Mouse (Mus musculus): ENCODE measurements around the gene Gm49711. TPM values are rescaled to one million over a fixed set of nuclear protein-coding genes. Genes with fewer than 3 reads are reported as not detected.

Gm49711 gene
- polyA plus RNA-seq, 1 experiment from 2014 or later = not detected

DNA sequence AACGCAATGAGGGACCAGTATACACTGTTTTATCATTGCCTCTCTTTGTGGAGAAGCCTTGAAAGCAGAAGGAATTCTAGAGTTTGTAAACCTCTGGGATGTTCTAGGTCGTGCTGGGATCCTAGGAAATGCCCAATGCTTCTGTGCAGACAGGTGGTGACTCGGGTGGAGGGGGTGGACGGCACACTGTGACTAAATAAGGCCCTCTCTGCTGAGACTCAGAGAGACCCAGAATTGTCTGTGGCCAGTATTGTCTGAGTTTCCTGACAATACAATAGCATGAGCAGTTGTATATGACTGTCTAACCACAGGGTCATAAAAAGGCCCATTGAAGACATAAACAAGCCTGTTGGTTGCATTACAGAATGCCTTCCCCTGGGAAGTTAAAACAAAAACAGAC, 105.4 kb downstream of the Gm49711 start:
- Histone ChIP-seq H3K4me2 (ENCODE audit: low read depth) (no peak overlapping the region), H3K27me3 (ENCODE audit: control insufficient read depth, insufficient read depth, low read length) (no peaks in the 10 kb centered on the region), H3K9ac (ENCODE audit: low read length) (no peak overlapping the region), H3K4me3 (ENCODE audit: low read depth, low read length) (no peak overlapping the region), H3K4me1 (ENCODE audit: control insufficient read depth, insufficient read depth, low read length) (peaks cover 3% of the 10 kb centered on the region; the same call in 1 of the 2 replicates), H3K36me3 (ENCODE audit: control insufficient read depth, insufficient read depth, low read length) (no peaks in the 10 kb centered on the region), H3K9me3 (ENCODE audit: control insufficient read depth, low read length) (0 out of 2 replicates have a peak, but pooled peaks cover 2% of the 10 kb centered on the region), H3K27ac (ENCODE audit: low read depth, low read length) (no peak overlapping the region)
- 56% methylated on average over 4 of the region's 4 CpGs for WGBS
- DNase-seq (ENCODE audit: low spot score) = no peak
- no peak for ATAC-seq (ENCODE audit: insufficient read depth, low FRiP score, low TSS enrichment)

DNA sequence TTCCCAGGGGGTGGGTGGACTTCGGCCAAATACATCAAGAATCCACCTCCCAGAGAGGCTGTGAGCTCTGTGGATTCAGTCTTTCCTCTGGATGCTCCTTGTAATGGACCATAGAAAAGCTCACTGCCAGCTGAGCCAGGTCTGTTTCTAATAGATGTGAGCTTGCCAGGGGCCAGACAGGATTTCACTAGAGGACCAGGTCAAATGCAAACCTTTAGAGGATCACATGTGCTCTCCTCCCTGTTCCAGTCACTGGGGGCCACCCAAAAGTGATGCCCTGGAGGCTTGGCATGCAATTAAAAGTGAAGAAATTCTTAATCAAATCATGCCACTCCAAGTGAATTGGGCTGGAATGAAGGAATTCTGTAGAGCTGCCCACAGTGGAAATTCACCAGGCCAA, 117.9 kb downstream of the Gm49711 start:
- H3K4me1 ChIP-seq (ENCODE audit: control insufficient read depth, insufficient read depth, low read length) = no peaks in the 10 kb centered on the region
- H3K27me3 ChIP-seq (ENCODE audit: control insufficient read depth, insufficient read depth, low read length) = no peaks in the 10 kb centered on the region
- 76% methylated on average over 1 of the region's 1 CpGs for WGBS
- H3K9me3 ChIP-seq (ENCODE audit: control insufficient read depth, low read length) = no peaks in the 10 kb centered on the region
- H3K4me2 ChIP-seq (ENCODE audit: low read depth) = no peak overlapping the region
- H3K36me3 ChIP-seq (ENCODE audit: control insufficient read depth, insufficient read depth, low read length) = no peaks in the 10 kb centered on the region
- no peak overlapping the region for H3K9ac ChIP-seq (ENCODE audit: low read length)
- no peak overlapping the region for H3K4me3 ChIP-seq (ENCODE audit: low read depth, low read length)
- ATAC-seq (ENCODE audit: insufficient read depth, low FRiP score, low TSS enrichment) (no peak), DNase-seq (ENCODE audit: low spot score) (no peak)
- no peak overlapping the region for H3K27ac ChIP-seq (ENCODE audit: low read depth, low read length)

DNA sequence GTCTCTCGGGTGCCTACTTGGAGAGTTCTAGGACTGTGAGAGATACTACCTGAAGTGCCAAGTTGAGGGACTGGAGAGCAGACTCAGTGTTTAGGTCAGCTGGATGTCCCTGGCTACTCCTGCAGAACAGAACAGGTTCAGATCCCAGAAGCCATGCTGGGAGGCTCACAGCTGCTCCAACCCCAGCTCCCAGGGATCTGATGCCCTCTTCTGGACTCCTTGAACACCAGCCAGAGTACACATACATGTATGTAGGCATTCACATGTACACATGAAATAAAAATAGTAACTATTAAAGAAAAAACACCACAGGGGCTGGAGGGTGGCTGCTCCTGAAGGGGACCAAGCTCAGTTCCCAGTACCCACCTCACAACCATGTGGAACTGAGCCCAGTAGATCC, 119.6 kb downstream of the Gm49711 start:
- 100% methylated on average over 1 of the region's 1 CpGs for WGBS
- no peaks in the 10 kb centered on the region for H3K27me3 ChIP-seq (ENCODE audit: control insufficient read depth, insufficient read depth, low read length)
- ATAC-seq (ENCODE audit: insufficient read depth, low FRiP score, low TSS enrichment) (no peak), DNase-seq (ENCODE audit: low spot score) (no peak)
- H3K4me2 ChIP-seq (ENCODE audit: low read depth) = no peak overlapping the region
- no peak overlapping the region for H3K27ac ChIP-seq (ENCODE audit: low read depth, low read length)
- H3K9me3 ChIP-seq (ENCODE audit: control insufficient read depth, low read length) = no peaks in the 10 kb centered on the region
- H3K4me3 ChIP-seq (ENCODE audit: low read depth, low read length) = no peak overlapping the region
- H3K4me1 ChIP-seq (ENCODE audit: control insufficient read depth, insufficient read depth, low read length) = no peaks in the 10 kb centered on the region
- H3K9ac ChIP-seq (ENCODE audit: low read length) = no peak overlapping the region
- H3K36me3 ChIP-seq (ENCODE audit: control insufficient read depth, insufficient read depth, low read length) = no peaks in the 10 kb centered on the region

DNA sequence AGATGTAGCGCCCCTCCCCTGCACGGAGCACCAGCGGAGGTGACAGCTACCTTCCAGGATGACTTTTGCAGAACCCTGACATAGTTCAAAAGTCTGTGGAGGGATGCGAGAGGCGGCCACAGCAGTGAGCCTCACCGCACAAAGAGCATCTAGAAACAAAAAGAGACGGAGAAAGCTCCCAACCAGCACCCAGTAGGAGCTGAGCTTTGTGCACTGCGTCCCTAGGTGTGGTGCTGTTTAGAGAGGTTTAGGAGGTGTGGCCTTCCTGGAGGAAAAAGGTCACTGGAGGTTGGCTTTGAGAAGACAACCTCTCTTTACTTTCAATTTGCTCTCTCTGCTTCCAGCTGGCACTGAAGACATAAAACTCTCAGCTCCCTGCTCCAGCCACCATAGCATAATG, 121.2 kb downstream of the Gm49711 start:
- Histone ChIP-seq H3K9me3 (ENCODE audit: control insufficient read depth, low read length) (no peaks in the 10 kb centered on the region), H3K36me3 (ENCODE audit: control insufficient read depth, insufficient read depth, low read length) (no peaks in the 10 kb centered on the region), H3K4me2 (ENCODE audit: low read depth) (no peak overlapping the region), H3K27ac (ENCODE audit: low read depth, low read length) (no peak overlapping the region), H3K9ac (ENCODE audit: low read length) (no peak overlapping the region), H3K4me1 (ENCODE audit: control insufficient read depth, insufficient read depth, low read length) (no peaks in the 10 kb centered on the region), H3K4me3 (ENCODE audit: low read depth, low read length) (no peak overlapping the region), H3K27me3 (ENCODE audit: control insufficient read depth, insufficient read depth, low read length) (no peaks in the 10 kb centered on the region)
- DNase-seq (ENCODE audit: low spot score) = no peak
- WGBS = 72% methylated on average over 8 of the region's 8 CpGs
- no peak for ATAC-seq (ENCODE audit: insufficient read depth, low FRiP score, low TSS enrichment)

DNA sequence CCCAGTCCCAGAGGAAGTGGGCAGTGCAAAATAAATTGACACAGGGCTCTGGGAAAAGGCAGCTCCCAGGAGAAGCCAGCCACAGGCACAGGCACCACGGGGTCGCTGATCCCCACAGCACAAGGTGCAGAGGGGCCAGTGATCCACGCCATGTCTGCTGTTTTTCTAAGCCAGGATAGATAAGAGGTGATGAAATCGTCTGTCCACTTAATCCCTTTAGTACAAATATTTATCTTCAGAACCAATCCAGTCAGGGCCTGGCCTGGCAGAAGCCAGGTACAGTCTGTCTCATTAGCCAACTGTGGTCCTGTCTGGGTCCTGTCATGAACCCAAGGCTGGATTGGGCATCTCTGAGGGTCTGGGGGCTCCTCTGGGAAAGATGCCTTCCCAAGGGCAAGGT, 125.4 kb downstream of the Gm49711 start:
- no peaks in the 10 kb centered on the region for H3K27me3 ChIP-seq (ENCODE audit: control insufficient read depth, insufficient read depth, low read length)
- no peaks in the 10 kb centered on the region for H3K36me3 ChIP-seq (ENCODE audit: control insufficient read depth, insufficient read depth, low read length)
- ATAC-seq (ENCODE audit: insufficient read depth, low FRiP score, low TSS enrichment) (no peak), DNase-seq (ENCODE audit: low spot score) (no peak)
- WGBS = 78% methylated on average over 4 of the region's 4 CpGs
- no peak overlapping the region for H3K9ac ChIP-seq (ENCODE audit: low read length)
- H3K4me2 ChIP-seq (ENCODE audit: low read depth) = no peak overlapping the region
- no peaks in the 10 kb centered on the region for H3K9me3 ChIP-seq (ENCODE audit: control insufficient read depth, low read length)
- no peak overlapping the region for H3K4me3 ChIP-seq (ENCODE audit: low read depth, low read length)
- H3K4me1 ChIP-seq (ENCODE audit: control insufficient read depth, insufficient read depth, low read length) = no peaks in the 10 kb centered on the region
- no peak overlapping the region for H3K27ac ChIP-seq (ENCODE audit: low read depth, low read length)

DNA sequence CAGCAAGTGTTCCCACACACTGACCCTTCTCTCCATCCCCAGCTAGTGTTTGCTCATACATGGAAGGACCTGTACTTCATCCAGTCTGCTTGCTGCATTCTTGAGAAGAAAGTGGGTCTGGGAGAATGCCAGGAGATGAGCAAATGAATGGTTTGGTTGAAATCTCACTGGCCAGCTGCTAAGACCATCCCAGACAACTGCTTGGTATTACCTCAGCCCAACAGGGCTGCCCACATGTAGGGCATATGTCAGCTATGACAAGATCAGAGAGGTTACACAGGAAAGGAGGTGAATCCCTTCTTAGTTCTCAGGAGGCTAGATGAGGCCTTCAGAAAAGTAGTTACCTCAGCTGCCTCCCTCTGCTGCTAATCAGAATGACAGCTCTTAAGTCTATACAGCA, 132.5 kb downstream of the Gm49711 start:
- no peaks in the 10 kb centered on the region for H3K9me3 ChIP-seq (ENCODE audit: control insufficient read depth, low read length)
- H3K9ac ChIP-seq (ENCODE audit: low read length) = no peak overlapping the region
- H3K27ac ChIP-seq (ENCODE audit: low read depth, low read length) = no peak overlapping the region
- no peak for ATAC-seq (ENCODE audit: insufficient read depth, low FRiP score, low TSS enrichment)
- H3K27me3 ChIP-seq (ENCODE audit: control insufficient read depth, insufficient read depth, low read length) = no peaks in the 10 kb centered on the region
- no peak for DNase-seq (ENCODE audit: low spot score)
- H3K4me3 ChIP-seq (ENCODE audit: low read depth, low read length) = no peak overlapping the region
- no peaks in the 10 kb centered on the region for H3K36me3 ChIP-seq (ENCODE audit: control insufficient read depth, insufficient read depth, low read length)
- no peaks in the 10 kb centered on the region for H3K4me1 ChIP-seq (ENCODE audit: control insufficient read depth, insufficient read depth, low read length)
- no peak overlapping the region for H3K4me2 ChIP-seq (ENCODE audit: low read depth)

DNA sequence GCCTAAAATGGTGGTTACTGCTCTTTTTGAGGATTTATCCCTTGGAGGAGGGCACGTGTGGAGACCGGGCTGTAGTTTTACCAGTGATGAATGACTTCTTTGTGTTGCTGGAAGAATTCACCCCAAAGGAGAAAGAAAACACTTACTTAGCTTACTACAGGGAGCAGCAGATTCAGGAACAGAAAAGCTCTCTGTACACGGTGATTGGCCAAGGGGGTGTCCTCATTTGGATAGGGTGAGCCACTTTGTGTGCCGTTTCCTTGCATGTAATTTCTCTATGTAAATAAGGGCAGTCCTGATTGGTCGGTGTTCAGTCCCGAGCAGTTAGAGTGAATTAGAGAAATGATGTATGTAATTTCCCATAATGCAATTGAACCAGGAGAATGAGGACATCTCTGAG, 137.0 kb downstream of the Gm49711 start:
- no peak overlapping the region for H3K9ac ChIP-seq (ENCODE audit: low read length)
- H3K4me3 ChIP-seq (ENCODE audit: low read depth, low read length) = no peak overlapping the region
- ATAC-seq (ENCODE audit: insufficient read depth, low FRiP score, low TSS enrichment) = no peak
- no peak overlapping the region for H3K27ac ChIP-seq (ENCODE audit: low read depth, low read length)
- WGBS = 78% methylated on average over 6 of the region's 6 CpGs
- H3K9me3 ChIP-seq (ENCODE audit: control insufficient read depth, low read length) = no peaks in the 10 kb centered on the region
- DNase-seq (ENCODE audit: low spot score) = no peak
- no peak overlapping the region for H3K4me2 ChIP-seq (ENCODE audit: low read depth)
- no peaks in the 10 kb centered on the region for H3K27me3 ChIP-seq (ENCODE audit: control insufficient read depth, insufficient read depth, low read length)
- no peaks in the 10 kb centered on the region for H3K4me1 ChIP-seq (ENCODE audit: control insufficient read depth, insufficient read depth, low read length)
- no peaks in the 10 kb centered on the region for H3K36me3 ChIP-seq (ENCODE audit: control insufficient read depth, insufficient read depth, low read length)

DNA sequence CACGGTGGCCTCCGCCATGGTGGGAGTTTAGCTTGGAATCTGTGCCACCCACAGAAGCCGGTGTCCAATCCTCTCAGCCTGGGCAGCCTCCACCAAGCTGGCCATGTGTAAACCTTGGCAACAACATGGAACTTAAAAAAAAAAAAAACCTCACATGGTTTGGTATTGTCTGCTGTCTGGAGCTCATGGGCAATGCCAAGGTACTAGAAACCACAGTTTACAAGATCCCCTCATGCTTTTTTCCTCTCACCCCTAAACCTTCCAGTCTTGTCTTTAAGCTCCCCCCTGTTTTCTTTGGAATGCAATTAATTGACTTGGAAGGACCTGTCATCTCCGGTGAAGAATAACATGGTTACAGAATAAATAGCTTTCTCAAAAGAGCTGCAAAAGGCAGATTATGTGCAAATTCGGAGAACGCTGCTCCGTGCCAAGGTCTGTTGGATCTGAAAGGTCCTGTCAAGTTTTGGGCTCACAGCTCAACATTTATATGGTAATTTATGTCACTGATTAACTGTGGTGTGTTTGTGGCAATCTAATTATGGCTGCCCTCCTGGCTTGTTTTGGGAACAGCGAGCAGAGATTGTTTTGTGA, 138.7 kb downstream of the Gm49711 start:
- no peak overlapping the region for H3K9ac ChIP-seq (ENCODE audit: low read length)
- H3K36me3 ChIP-seq (ENCODE audit: control insufficient read depth, insufficient read depth, low read length) = no peaks in the 10 kb centered on the region
- no peaks in the 10 kb centered on the region for H3K9me3 ChIP-seq (ENCODE audit: control insufficient read depth, low read length)
- DNase-seq (ENCODE audit: low spot score) (no peak), ATAC-seq (ENCODE audit: insufficient read depth, low FRiP score, low TSS enrichment) (no peak)
- no peak overlapping the region for H3K4me2 ChIP-seq (ENCODE audit: low read depth)
- WGBS = 89% methylated on average over 8 of the region's 8 CpGs
- no peaks in the 10 kb centered on the region for H3K27me3 ChIP-seq (ENCODE audit: control insufficient read depth, insufficient read depth, low read length)
- H3K4me1 ChIP-seq (ENCODE audit: control insufficient read depth, insufficient read depth, low read length) = no peaks in the 10 kb centered on the region
- H3K4me3 ChIP-seq (ENCODE audit: low read depth, low read length) = no peak overlapping the region
- H3K27ac ChIP-seq (ENCODE audit: low read depth, low read length) = no peak overlapping the region

DNA sequence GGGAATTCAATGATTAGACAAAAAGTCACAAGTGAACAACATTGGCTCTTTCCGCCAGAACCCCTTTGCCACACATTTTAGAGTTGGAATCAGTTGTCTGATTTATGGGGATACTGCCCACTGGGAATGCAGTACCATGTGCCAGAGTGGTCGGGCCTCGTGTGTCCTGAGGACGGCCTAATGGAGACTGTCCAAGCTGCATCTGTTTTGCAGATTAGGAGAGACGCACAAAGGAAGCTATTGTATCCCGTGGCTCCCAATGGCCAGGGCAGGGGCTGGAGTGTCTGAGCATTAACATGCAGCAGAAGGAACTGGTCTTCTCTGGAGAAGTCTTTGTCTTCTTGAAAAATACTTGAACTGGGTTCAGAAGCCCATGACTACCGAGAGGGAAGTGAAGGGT, 142.5 kb downstream of the Gm49711 start:
- ATAC-seq (ENCODE audit: insufficient read depth, low FRiP score, low TSS enrichment) = no peak
- DNase-seq (ENCODE audit: low spot score) = no peak

More for the DNA sequence above, 142.5 kb downstream of the Gm49711 start:
- H3K27me3 ChIP-seq (ENCODE audit: control insufficient read depth, insufficient read depth, low read length) = no peaks in the 10 kb centered on the region
- H3K4me1 ChIP-seq (ENCODE audit: control insufficient read depth, insufficient read depth, low read length) = no peaks in the 10 kb centered on the region
- no peaks in the 10 kb centered on the region for H3K9me3 ChIP-seq (ENCODE audit: control insufficient read depth, low read length)
- no peak overlapping the region for H3K27ac ChIP-seq (ENCODE audit: low read depth, low read length)
- H3K4me2 ChIP-seq (ENCODE audit: low read depth) = no peak overlapping the region
- no peak overlapping the region for H3K4me3 ChIP-seq (ENCODE audit: low read depth, low read length)
- H3K36me3 ChIP-seq (ENCODE audit: control insufficient read depth, insufficient read depth, low read length) = no peaks in the 10 kb centered on the region
- WGBS = 34% methylated on average over 7 of the region's 7 CpGs
- H3K9ac ChIP-seq (ENCODE audit: low read length) = no peak overlapping the region

Measured in neural tube, embryonic 11.5 days (tissue).